Mouse (Mus musculus): Measurements from ENCODE around the gene Samd5. TPM values are rescaled to one million over a fixed set of nuclear protein-coding genes. Genes with fewer than 3 reads are reported as not detected.

Samd5 gene
- polyA plus RNA-seq, 1 experiment from 2014 or later: 2.5 TPM

- no peak for ATAC-seq (ENCODE audit: low FRiP score, low TSS enrichment)
- 76% methylated on average over 16 of the region's 16 CpGs for WGBS
Observed at GRCm38 (mm10) chr10:9693990-9694699, 19.1 kb upstream of the Samd5 start.

GRCm38 (mm10) chr10:9680928-9681327 lies 5.9 kb upstream of the Samd5 start:
- Histone ChIP-seq H3K4me2 (replicated peaks; ENCODE audit: low read depth, low read length) (no peak overlapping the region), H3K27ac (ENCODE audit: low read length) (no peak overlapping the region), H3K9me3 (ENCODE audit: low read length) (no peaks in the 10 kb centered on the region), H3K27me3 (ENCODE audit: insufficient read depth, low read length) (peaks cover 14% of the 10 kb centered on the region), H3K9ac (replicated peaks; ENCODE audit: low read length) (no peak overlapping the region), H3K36me3 (ENCODE audit: insufficient read depth, low read length) (no peaks in the 10 kb centered on the region), H3K4me3 (ENCODE audit: low read length) (no peak overlapping the region), H3K4me1 (ENCODE audit: insufficient read depth, low read length) (peaks cover 14% of the 10 kb centered on the region; the same call in 1 of the 2 replicates)
- WGBS: 90% methylated on average over 6 of the region's 6 CpGs
- no peak for ATAC-seq (ENCODE audit: low FRiP score, low TSS enrichment)

More at GRCm38 (mm10) chr10:9693990-9694699, 19.1 kb upstream of the Samd5 start:
- Histone ChIP-seq H3K4me2 (replicated peaks; ENCODE audit: low read depth, low read length) (no peak overlapping the region), H3K27ac (ENCODE audit: low read length) (no peak overlapping the region), H3K27me3 (ENCODE audit: insufficient read depth, low read length) (peaks cover 3% of the 10 kb centered on the region; the same call in 1 of the 2 replicates), H3K4me3 (ENCODE audit: low read length) (no peak overlapping the region), H3K9ac (replicated peaks; ENCODE audit: low read length) (no peak overlapping the region), H3K36me3 (ENCODE audit: insufficient read depth, low read length) (no peaks in the 10 kb centered on the region), H3K9me3 (ENCODE audit: low read length) (no peaks in the 10 kb centered on the region), H3K4me1 (ENCODE audit: insufficient read depth, low read length) (no peaks in the 10 kb centered on the region)

- ATAC-seq (ENCODE audit: low FRiP score, low TSS enrichment): no peak
- 85% methylated on average over 5 of the region's 5 CpGs for WGBS
- Histone ChIP-seq H3K4me3 (ENCODE audit: low read length) (no peak overlapping the region), H3K4me2 (replicated peaks; ENCODE audit: low read depth, low read length) (no peak overlapping the region), H3K36me3 (ENCODE audit: insufficient read depth, low read length) (no peaks in the 10 kb centered on the region), H3K27me3 (ENCODE audit: insufficient read depth, low read length) (peaks cover 14% of the 10 kb centered on the region), H3K4me1 (ENCODE audit: insufficient read depth, low read length) (peaks cover 18% of the 10 kb centered on the region; the same call in 1 of the 2 replicates), H3K27ac (ENCODE audit: low read length) (no peak overlapping the region), H3K9me3 (ENCODE audit: low read length) (no peaks in the 10 kb centered on the region), H3K9ac (replicated peaks; ENCODE audit: low read length) (no peak overlapping the region)
Observed at GRCm38 (mm10) chr10:9679911-9680310, 4.9 kb upstream of the Samd5 start.

GRCm38 (mm10) chr10:9678071-9678470 lies 3.1 kb upstream of the Samd5 start:
- Histone ChIP-seq H3K4me2 (replicated peaks; ENCODE audit: low read depth, low read length) (no peak overlapping the region), H3K36me3 (ENCODE audit: insufficient read depth, low read length) (no peaks in the 10 kb centered on the region), H3K27ac (ENCODE audit: low read length) (no peak overlapping the region), H3K9me3 (ENCODE audit: low read length) (no peaks in the 10 kb centered on the region), H3K27me3 (ENCODE audit: insufficient read depth, low read length) (peaks cover 24% of the 10 kb centered on the region), H3K4me3 (ENCODE audit: low read length) (no peak overlapping the region), H3K4me1 (ENCODE audit: insufficient read depth, low read length) (peaks cover 26% of the 10 kb centered on the region), H3K9ac (replicated peaks; ENCODE audit: low read length) (no peak overlapping the region)
- 28% methylated on average over 5 of the region's 5 CpGs for WGBS
- no peak for ATAC-seq (ENCODE audit: low FRiP score, low TSS enrichment)

GRCm38 (mm10) chr10:9676886-9677285 lies 1.9 kb upstream of the Samd5 start:
- ATAC-seq (ENCODE audit: low FRiP score, low TSS enrichment): peak; percentile 69; the same call in 1 of the 2 replicates
- Histone ChIP-seq H3K36me3 (ENCODE audit: insufficient read depth, low read length) (no peaks in the 10 kb centered on the region), H3K4me1 (ENCODE audit: insufficient read depth, low read length) (peaks cover 26% of the 10 kb centered on the region), H3K4me3 (ENCODE audit: low read length) (peak overlapping the region; percentile 29), H3K27me3 (ENCODE audit: insufficient read depth, low read length) (peaks cover 24% of the 10 kb centered on the region), H3K9me3 (ENCODE audit: low read length) (no peaks in the 10 kb centered on the region), H3K4me2 (replicated peaks; ENCODE audit: low read depth, low read length) (peak overlapping the region; percentile 48), H3K27ac (ENCODE audit: low read length) (no peak overlapping the region), H3K9ac (replicated peaks; ENCODE audit: low read length) (no peak overlapping the region)
- WGBS: 2% methylated on average over 17 of the region's 17 CpGs

- H3K36me3 ChIP-seq (ENCODE audit: insufficient read depth, low read length): no peaks in the 10 kb centered on the region
- H3K4me2 ChIP-seq (replicated peaks; ENCODE audit: low read depth, low read length): peak overlapping the region; percentile 96; the same call in 1 of the 2 replicates
- H3K27ac ChIP-seq (ENCODE audit: low read length): no peak overlapping the region
- H3K27me3 ChIP-seq (ENCODE audit: insufficient read depth, low read length): peaks cover 24% of the 10 kb centered on the region
- ATAC-seq (ENCODE audit: low FRiP score, low TSS enrichment): no peak
- 12% methylated on average over 7 of the region's 7 CpGs for WGBS
- peaks cover 26% of the 10 kb centered on the region for H3K4me1 ChIP-seq (ENCODE audit: insufficient read depth, low read length)
- no peaks in the 10 kb centered on the region for H3K9me3 ChIP-seq (ENCODE audit: low read length)
- H3K9ac ChIP-seq (replicated peaks; ENCODE audit: low read length): no peak overlapping the region
- H3K4me3 ChIP-seq (ENCODE audit: low read length): no peak overlapping the region
Observed at GRCm38 (mm10) chr10:9676418-9676786, 1.4 kb upstream of the Samd5 start.

- peaks cover 24% of the 10 kb centered on the region for H3K27me3 ChIP-seq (ENCODE audit: insufficient read depth, low read length)
- peak; percentile 47; the same call in 1 of the 2 replicates for ATAC-seq (ENCODE audit: low FRiP score, low TSS enrichment)
- peak overlapping the region; percentile 78 for H3K4me3 ChIP-seq (ENCODE audit: low read length)
- 6% methylated on average over 36 of the region's 36 CpGs for WGBS
- peaks cover 26% of the 10 kb centered on the region for H3K4me1 ChIP-seq (ENCODE audit: insufficient read depth, low read length)
- peak overlapping the region; percentile 96 for H3K4me2 ChIP-seq (replicated peaks; ENCODE audit: low read depth, low read length)
- peak overlapping the region; percentile 75 for H3K9ac ChIP-seq (replicated peaks; ENCODE audit: low read length)
- no peaks in the 10 kb centered on the region for H3K9me3 ChIP-seq (ENCODE audit: low read length)
- H3K36me3 ChIP-seq (ENCODE audit: insufficient read depth, low read length): no peaks in the 10 kb centered on the region
- H3K27ac ChIP-seq (ENCODE audit: low read length): no peak overlapping the region
Observed at GRCm38 (mm10) chr10:9675550-9676417, 776 bp upstream of the Samd5 start.

GRCm38 (mm10) chr10:9673276-9673675 lies 1.7 kb downstream of the Samd5 start:
- H3K27ac ChIP-seq (ENCODE audit: low read length): no peak overlapping the region
- H3K4me3 ChIP-seq (ENCODE audit: low read length): 0 out of 2 replicates have a peak overlapping the region, but pooled peaks have one; percentile 78
- no peaks in the 10 kb centered on the region for H3K9me3 ChIP-seq (ENCODE audit: low read length)
- H3K27me3 ChIP-seq (ENCODE audit: insufficient read depth, low read length): peaks cover 21% of the 10 kb centered on the region
- H3K4me2 ChIP-seq (replicated peaks; ENCODE audit: low read depth, low read length): peak overlapping the region; percentile 96; the same call in 1 of the 2 replicates
- no peak overlapping the region for H3K9ac ChIP-seq (replicated peaks; ENCODE audit: low read length)
- no peak for ATAC-seq (ENCODE audit: low FRiP score, low TSS enrichment)
- peaks cover 24% of the 10 kb centered on the region for H3K4me1 ChIP-seq (ENCODE audit: insufficient read depth, low read length)
- no peaks in the 10 kb centered on the region for H3K36me3 ChIP-seq (ENCODE audit: insufficient read depth, low read length)

- Histone ChIP-seq H3K4me1 (ENCODE audit: insufficient read depth, low read length) (peaks cover 21% of the 10 kb centered on the region), H3K27me3 (ENCODE audit: insufficient read depth, low read length) (peaks cover 17% of the 10 kb centered on the region), H3K27ac (ENCODE audit: low read length) (no peak overlapping the region), H3K9me3 (ENCODE audit: low read length) (no peaks in the 10 kb centered on the region), H3K4me3 (ENCODE audit: low read length) (no peak overlapping the region), H3K9ac (replicated peaks; ENCODE audit: low read length) (no peak overlapping the region), H3K36me3 (ENCODE audit: insufficient read depth, low read length) (no peaks in the 10 kb centered on the region), H3K4me2 (replicated peaks; ENCODE audit: low read depth, low read length) (no peak overlapping the region)
- 84% methylated on average over 5 of the region's 5 CpGs for WGBS
- no peak for ATAC-seq (ENCODE audit: low FRiP score, low TSS enrichment)
Observed at GRCm38 (mm10) chr10:9672751-9673150, 2.3 kb downstream of the Samd5 start.

Measured in kidney, embryonic 16.5 days (tissue).